11 mouse cellular contexts compared by ENCODE assay signal in the genomic region with DNA sequence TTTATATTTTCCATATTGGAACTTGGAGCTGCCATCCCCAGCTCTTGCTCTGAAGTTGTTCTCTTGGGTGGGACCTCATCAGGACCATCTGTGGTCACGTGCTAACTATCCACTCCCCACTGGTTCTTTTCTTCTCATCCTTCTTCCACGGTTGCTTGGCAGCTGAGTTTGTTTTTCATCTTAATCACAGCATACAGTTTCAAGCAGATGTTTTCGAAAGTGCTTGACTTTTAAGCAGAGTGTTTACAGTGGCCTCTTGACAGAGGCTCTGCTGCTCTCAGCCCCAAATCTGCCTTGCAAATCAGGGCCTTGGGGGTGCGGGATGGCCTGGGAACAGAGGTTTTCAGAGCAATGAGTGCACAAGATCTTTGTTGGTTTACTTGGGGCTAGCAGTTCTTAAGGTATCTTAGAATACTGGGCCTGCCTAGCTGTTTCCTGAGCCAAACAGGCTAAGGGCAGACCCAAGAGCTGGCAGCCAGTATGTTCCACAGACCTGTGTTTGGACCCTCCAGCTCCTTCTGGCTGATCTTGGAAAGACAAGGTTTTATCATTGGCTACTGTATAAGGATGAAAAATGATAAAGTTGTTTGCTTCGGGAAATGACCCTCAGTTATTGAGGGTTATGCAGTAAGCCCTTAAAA.
DNase-seq lines count a peak whose midpoint lies in the region; ATAC-seq and TF ChIP-seq lines count a peak whose summit lies in the region.
"Had no signal": no experiment of that assay in that cellular context is flagged by ENCODE, and none has a peak within 500 bp of the region (broad histone marks: within the 10 kb centered on the region; RNA-seq: fewer than 3 reads in every experiment).

No protein-coding gene starts in this region.

- peak; percentile 46; the same call in 1 of the 2 replicates for ATAC-seq in stomach, embryonic 14.5 days (ENCODE audit: insufficient number of reproducible peaks, insufficient read depth, low FRiP score, low read depth)

- intact Hi-C loops in left cerebral cortex, adult 2 months (cut with DNase I), result no loop called here
- intact Hi-C loops in left cerebral cortex, postnatal 36 days (cut with DNase I), result no loop called here
- intact Hi-C loops in heart, postnatal 14 days (cut with DNase I), result no loop called here

- H3K36me3 ChIP-seq in stomach, embryonic 14.5 days (ENCODE audit: control insufficient read depth, insufficient read depth, low read length), result no peaks in the 10 kb centered on the region
- H3K36me3 ChIP-seq: hindbrain, embryonic 13.5 days; limb, embryonic 12.5 days had no signal

- TF ChIP-seq CTCF in left cerebral cortex, adult 2 months (IDR thresholded peaks at IDR 0.05), result no peak
- TF ChIP-seq CTCF in embryonic fibroblast, embryonic 13.5 days (IDR thresholded peaks at IDR 0.05; ENCODE audit: borderline replicate concordance, insufficient read depth, low read length), result no peak

- no peak overlapping the region for H3K9ac ChIP-seq in stomach, embryonic 14.5 days (replicated peaks; ENCODE audit: low read depth, low read length)
- H3K9ac ChIP-seq: hindbrain, embryonic 13.5 days; limb, embryonic 12.5 days had no signal

- H3K9me3 ChIP-seq in stomach, embryonic 14.5 days (ENCODE audit: control insufficient read depth, low read depth, low read length), result no peaks in the 10 kb centered on the region
- H3K9me3 ChIP-seq: hindbrain, embryonic 13.5 days; limb, embryonic 12.5 days had no signal

- no peak overlapping the region for H3K4me3 ChIP-seq in left cerebral cortex, adult 2 months
- H3K4me3 ChIP-seq in embryonic fibroblast, embryonic 13.5 days (ENCODE audit: insufficient read depth, low read length), result no peak overlapping the region
- no peak overlapping the region for H3K4me3 ChIP-seq in stomach, embryonic 14.5 days (ENCODE audit: low read depth, low read length)
- H3K4me3 ChIP-seq: hindbrain, embryonic 13.5 days; limb, embryonic 12.5 days had no signal

- H3K27me3 ChIP-seq in stomach, embryonic 14.5 days (ENCODE audit: control insufficient read depth, insufficient read depth, low read length), result no peaks in the 10 kb centered on the region
- H3K27me3 ChIP-seq: hindbrain, embryonic 13.5 days; limb, embryonic 12.5 days had no signal

- no peak for DNase-seq in left cerebral cortex, adult 2 months (ENCODE audit: extremely low spot score in 1 of 2, low spot score in 2 of 2)
- DNase-seq in left cerebral cortex, postnatal 36 days (ENCODE audit: low spot score in 2 of 2), result no peak
- peak; percentile 10 to 21 for DNase-seq in heart, postnatal 14 days
- no peak for DNase-seq in left cerebral cortex, adult 11 months (ENCODE audit: low spot score)
- DNase-seq in urinary bladder, adult 18-20 months (ENCODE audit: low spot score in 2 of 2), result no peak
- DNase-seq in frontal cortex, postnatal 36 days (ENCODE audit: low spot score in 2 of 2), result no peak
- DNase-seq: cerebellum, adult 18-20 months had no signal

- no peak for TF ChIP-seq POLR2A in embryonic fibroblast, embryonic 13.5 days (IDR thresholded peaks at IDR 0.05; ENCODE audit: low read depth, low read length)

- H3K4me2 ChIP-seq in stomach, embryonic 14.5 days (replicated peaks; ENCODE audit: low read depth, low read length), result no peak overlapping the region
- H3K4me2 ChIP-seq: hindbrain, embryonic 13.5 days; limb, embryonic 12.5 days had no signal

- 24% methylated on average over 5 of the region's 5 CpGs for WGBS in stomach, embryonic 14.5 days

- 0 out of 2 replicates have a peak overlapping the region, but pooled peaks have one; percentile 15 for H3K27ac ChIP-seq in left cerebral cortex, adult 2 months
- peak overlapping the region; percentile 37; the same call in 1 of the 2 replicates for H3K27ac ChIP-seq in embryonic fibroblast, embryonic 13.5 days (ENCODE audit: insufficient read depth, low read length)
- peak overlapping the region; percentile 30; the same call in 1 of the 2 replicates for H3K27ac ChIP-seq in stomach, embryonic 14.5 days (ENCODE audit: low read length)
- H3K27ac ChIP-seq: hindbrain, embryonic 13.5 days; limb, embryonic 12.5 days had no signal

- peaks cover 6% of the 10 kb centered on the region for H3K4me1 ChIP-seq in embryonic fibroblast, embryonic 13.5 days (ENCODE audit: control insufficient read depth, insufficient read depth, low read length)
- peaks cover 12% of the 10 kb centered on the region for H3K4me1 ChIP-seq in stomach, embryonic 14.5 days (ENCODE audit: control insufficient read depth, insufficient read depth, low read length)

Comparison
In these comparisons a context has a peak if more than half of its experiments do, and no peak if none do; other contexts are left out.
1. DNase-seq: peak in heart, postnatal 14 days (2 of 2); none in left cerebral cortex, adult 2 months (0 of 2), left cerebral cortex, postnatal 36 days (0 of 2), left cerebral cortex, adult 11 months (single experiment), urinary bladder, adult 18-20 months (0 of 2) and frontal cortex, postnatal 36 days (0 of 2).
2. Peak in every context shown above with its lines, with median percentiles within 50 percentile points of each other: H3K27ac ChIP-seq.